Mouse (Mus musculus) layer of hippocampus, postnatal 25 days (tissue): Measurements from ENCODE around the gene Orm1. TPM values are rescaled to one million over a fixed set of nuclear protein-coding genes. Genes with fewer than 3 reads are reported as not detected.

ENCODE experiments used
- total RNA-seq, 2 experiments: library from RNA; stranded (reverse); gene quantifications; 2 replicates each; pipeline ENCODE4 v1.2.3; 2021

Orm1 gene
- total RNA-seq, 2 experiments from 2014 or later, result not detected

Other genes with a start within 250 kb of the Orm1 start
- not detected for gene Ambp, start 189.8 kb upstream of the Orm1 start, total RNA-seq
- gene Kif12, start 172.4 kb upstream of the Orm1 start, total RNA-seq, result not detected
- gene Col27a1, start 130.6 kb upstream of the Orm1 start, total RNA-seq, result 1 to 10 TPM; 3.0 to 4.7 TPM
- gene Orm3, start 11.6 kb downstream of the Orm1 start, total RNA-seq, result not detected
- not detected for gene Orm2, start 17.9 kb downstream of the Orm1 start, total RNA-seq
- gene Akna, start 58.8 kb downstream of the Orm1 start, total RNA-seq, result 1 to 10 TPM; 2.6 to 4.4 TPM
- 10 to 100 TPM; 17.7 to 27.3 TPM for gene Whrn, start 151.4 kb downstream of the Orm1 start, total RNA-seq
- gene Atp6v1g1, start 200.2 kb downstream of the Orm1 start, total RNA-seq, result 100 to 1,000 TPM; 116 to 143 TPM
- gene Tmem268, start 214.2 kb downstream of the Orm1 start, total RNA-seq, result 1 to 10 TPM; 6.9 to 9.8 TPM